In genomic region chr17:35918276-35919059, GRCm38 (mm10) we compare ENCODE assay signal across 8 mouse cellular contexts. TPM values are rescaled to one million over a fixed set of nuclear protein-coding genes. Genes with fewer than 3 reads are reported as not detected.
DNase-seq lines count a peak whose midpoint lies in the region; ATAC-seq and TF ChIP-seq lines count a peak whose summit lies in the region.

No protein-coding gene starts in this region.

- H3K4me3 ChIP-seq in thymus, adult 2 months (ENCODE audit: control insufficient read depth, insufficient read depth, low read length): peak overlapping the region; percentile 58
- H3K4me3 ChIP-seq in kidney, embryonic 15.5 days (replicated peaks): peak overlapping the region; percentile 67

- ATAC-seq in kidney, embryonic 15.5 days (replicated peaks; ENCODE audit: low FRiP score): no peak

- peaks cover 15% of the 10 kb centered on the region for H3K36me3 ChIP-seq in thymus, adult 2 months (ENCODE audit: control insufficient read depth, insufficient read depth, low read length)
- peaks cover 20% of the 10 kb centered on the region for H3K36me3 ChIP-seq in kidney, embryonic 15.5 days

- WGBS in thymus, adult 2 months: 0% methylated on average over 11 of the region's 11 CpGs
- under 1% methylated on average over 11 of the region's 11 CpGs for WGBS in kidney, embryonic 15.5 days

- H3K9ac ChIP-seq in kidney, embryonic 15.5 days: peak overlapping the region; percentile 83

- TF ChIP-seq POLR2A in thymus, adult 2 months (IDR thresholded peaks at IDR 0.05; ENCODE audit: control insufficient read depth, extremely low read depth, insufficient read depth, low read length, poor library complexity): no peak

- H3K27ac ChIP-seq in thymus, adult 2 months (ENCODE audit: control insufficient read depth, insufficient read depth, low read length): peak overlapping the region; percentile 97
- H3K27ac ChIP-seq in kidney, embryonic 15.5 days: peak overlapping the region; percentile 98

- peak overlapping the region; percentile 84 for H3K4me2 ChIP-seq in kidney, embryonic 15.5 days

- H3K9me3 ChIP-seq in kidney, embryonic 15.5 days (replicated peaks): no peaks in the 10 kb centered on the region

- H3K27me3 ChIP-seq in thymus, adult 2 months (ENCODE audit: control insufficient read depth, insufficient read depth, low read length): no peaks in the 10 kb centered on the region
- no peaks in the 10 kb centered on the region for H3K27me3 ChIP-seq in kidney, embryonic 15.5 days

- peaks cover 9% of the 10 kb centered on the region for H3K4me1 ChIP-seq in thymus, adult 2 months (replicated peaks; ENCODE audit: control insufficient read depth, insufficient read depth, low read length)
- H3K4me1 ChIP-seq in kidney, embryonic 15.5 days: peaks cover 46% of the 10 kb centered on the region

- TF ChIP-seq CTCF in thymus, adult 2 months (IDR thresholded peaks at IDR 0.05; ENCODE audit: borderline replicate concordance, control insufficient read depth, extremely low read depth, insufficient read depth, low read length, poor library complexity): no peak

- DNase-seq in thymus, adult 2 months: peak; percentile 41
- no peak for DNase-seq in thymus, adult 18-20 months
- DNase-seq in cerebellum, adult 9-10 months: peak; percentile 85
- peak; percentile 59 to 60 for DNase-seq in heart, adult 9 months (ENCODE audit: low spot score in 2 of 2)
- DNase-seq in lung, postnatal 25 days (ENCODE audit: low spot score): peak; percentile 47
- peak; percentile 35 to 52 for DNase-seq in spleen, postnatal 36 days (ENCODE audit: low spot score in 2 of 2)
- DNase-seq in left cerebral cortex, adult 9 months (ENCODE audit: low spot score in 2 of 2): no peak

RNA-seq across cellular contexts. Expression of gene Ppp1r10, which starts 2.2 kb away (rescaled TPM):
- 63.0 and 65.6 TPM in 2 replicates for polyA plus RNA-seq in thymus, adult 2 months (2012; rRNA removed)
- polyA plus RNA-seq in kidney, embryonic 15.5 days (2015; fragmentation: Nextera tagmentation; extraction: Ambion mirVana): 47.5 and 47.6 TPM in 2 replicates

RNA-seq across cellular contexts. Expression of gene Mrps18b, which starts 2.3 kb away (rescaled TPM):
- polyA plus RNA-seq in thymus, adult 2 months (2012; rRNA removed): 67.6 and 69.7 TPM in 2 replicates
- 88.9 and 89.4 TPM in 2 replicates for polyA plus RNA-seq in kidney, embryonic 15.5 days (2015; fragmentation: Nextera tagmentation; extraction: Ambion mirVana)

RNA-seq across cellular contexts. Expression of gene Atat1, which starts 8.6 kb away (rescaled TPM):
- 63.9 and 64.9 TPM in 2 replicates for polyA plus RNA-seq in thymus, adult 2 months (2012; rRNA removed)
- 86.5 and 91.6 TPM in 2 replicates for polyA plus RNA-seq in kidney, embryonic 15.5 days (2015; fragmentation: Nextera tagmentation; extraction: Ambion mirVana)

RNA-seq across cellular contexts. Expression of gene 2310061I04Rik, which starts 21.2 kb away (rescaled TPM):
- 73.4 and 86.8 TPM in 2 replicates for polyA plus RNA-seq in thymus, adult 2 months (2012; rRNA removed)
- 31.2 and 34.7 TPM in 2 replicates for polyA plus RNA-seq in kidney, embryonic 15.5 days (2015; fragmentation: Nextera tagmentation; extraction: Ambion mirVana)

RNA-seq across cellular contexts. Expression of gene Dhx16, which starts 38.8 kb away (rescaled TPM):
- 174 and 182 TPM in 2 replicates for polyA plus RNA-seq in thymus, adult 2 months (2012; rRNA removed)
- 40.9 and 42.4 TPM in 2 replicates for polyA plus RNA-seq in kidney, embryonic 15.5 days (2015; fragmentation: Nextera tagmentation; extraction: Ambion mirVana)

Comparison
In these comparisons a context has a peak if more than half of its experiments do, and no peak if none do; other contexts are left out.
1. DNase-seq: peak in thymus, adult 2 months (single experiment), cerebellum, adult 9-10 months (single experiment), heart, adult 9 months (2 of 2), lung, postnatal 25 days (single experiment) and spleen, postnatal 36 days (2 of 2); none in thymus, adult 18-20 months (0 of 2) and left cerebral cortex, adult 9 months (0 of 2).